Mouse (Mus musculus) limb, embryonic 13.5 days (tissue): ENCODE results near the gene 1190007I07Rik. TPM values are rescaled to one million over a fixed set of nuclear protein-coding genes. Genes with fewer than 3 reads are reported as not detected.
A peak's percentile ranks its signal among the peaks of the same experiment; 100 is the strongest.
"Not testable (repeated sequence)": the region's sequence is repeated elsewhere in the genome, so short reads cannot be mapped to it uniquely, and the experiment has no call there.

Experiments used
- ATAC-seq: fragments of 200-750 bp; cut with Nextera tagmentation; 2 replicates; pipeline ENCODE4 v1.8.0; 2017; ENCODE audit warnings: low read depth, moderate number of reproducible peaks, moderate TSS enrichment; ENCODE audit not compliant: low FRiP score
- H3K27ac ChIP-seq: fragments of 300-500 bp; sonication (generic); 2 replicates; pipeline ENCODE4 v1.5.1; 2015; ENCODE audit warnings: inconsistent platforms, mild to moderate bottlenecking, moderate library complexity
- H3K27me3 ChIP-seq: fragments of 300-500 bp; sonication (generic); 2 replicates; pipeline ENCODE4 v1.6.1; 2015; ENCODE audit warnings: mild to moderate bottlenecking, inconsistent platforms
- H3K36me3 ChIP-seq: fragments of 300-500 bp; sonication (generic); 2 replicates; pipeline ENCODE4 v1.6.1; 2015; ENCODE audit warnings: inconsistent platforms, mild to moderate bottlenecking, moderate library complexity
- H3K4me1 ChIP-seq: fragments of 300-500 bp; sonication (generic); 2 replicates; pipeline ENCODE4 v1.6.1; 2015; ENCODE audit warnings: inconsistent platforms
- H3K4me2 ChIP-seq: fragments of 300-500 bp; sonication (generic); replicated peaks from 2 replicates; pipeline ENCODE4 v1.6.1; 2015; ENCODE audit warnings: inconsistent platforms, mild to moderate bottlenecking, moderate library complexity
- H3K4me3 ChIP-seq: fragments of 300-500 bp; sonication (generic); 2 replicates; pipeline ENCODE4 v1.5.1; 2015; ENCODE audit warnings: moderate library complexity, mild to moderate bottlenecking, inconsistent platforms
- H3K9ac ChIP-seq: fragments of 300-500 bp; sonication (generic); 2 replicates; pipeline ENCODE4 v1.6.1; 2015; ENCODE audit warnings: mild to moderate bottlenecking, inconsistent platforms
- H3K9me3 ChIP-seq: fragments of 300-500 bp; sonication (generic); 2 replicates; pipeline ENCODE4 v1.6.1; 2016; ENCODE audit warnings: inconsistent platforms
- WGBS: fragments of 180-500 bp; shearing (Covaris S2); methylation state at CpG from one replicate; pipeline ENCODE4 v1.1.7; 2015; 5-methylcytosine and 5-hydroxymethylcytosine counted together
- polyA plus RNA-seq: library from polyadenylated mRNA; unstranded; fragments of >200 nt; fragmentation: Nextera tagmentation; extraction: Ambion mirVana; gene quantifications from 2 replicates; pipeline ENCODE4 v1.2.1, GENCODE M21; 2015

Gene 1190007I07Rik
- polyA plus RNA-seq, 1 experiment from 2014 or later = 33.5 TPM

DNA sequence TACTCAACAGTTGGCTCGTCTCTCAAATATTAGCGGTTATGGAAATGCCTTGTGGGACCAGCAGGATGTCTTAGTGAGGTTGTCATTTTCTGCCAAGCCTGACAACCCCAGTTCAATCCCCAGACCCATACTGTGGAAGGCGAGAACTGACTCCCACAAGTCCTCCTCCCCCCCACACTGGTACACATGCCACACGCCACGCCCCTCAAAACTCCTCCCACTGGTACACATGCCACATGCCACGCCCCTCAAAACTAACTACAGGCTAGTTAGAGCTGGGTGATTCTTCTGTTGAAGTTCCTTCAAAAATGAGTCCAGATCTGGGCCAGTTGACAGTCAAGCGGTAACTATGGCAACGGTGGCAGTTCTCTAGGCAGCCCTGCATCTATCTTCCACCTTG is 23.1 kb upstream of the 1190007I07Rik start:
- peak; percentile 24; the same call in 1 of the 2 replicates for ATAC-seq
- H3K27me3 ChIP-seq = no peaks in the 10 kb centered on the region
- H3K36me3 ChIP-seq = peaks cover 75% of the 10 kb centered on the region

DNA sequence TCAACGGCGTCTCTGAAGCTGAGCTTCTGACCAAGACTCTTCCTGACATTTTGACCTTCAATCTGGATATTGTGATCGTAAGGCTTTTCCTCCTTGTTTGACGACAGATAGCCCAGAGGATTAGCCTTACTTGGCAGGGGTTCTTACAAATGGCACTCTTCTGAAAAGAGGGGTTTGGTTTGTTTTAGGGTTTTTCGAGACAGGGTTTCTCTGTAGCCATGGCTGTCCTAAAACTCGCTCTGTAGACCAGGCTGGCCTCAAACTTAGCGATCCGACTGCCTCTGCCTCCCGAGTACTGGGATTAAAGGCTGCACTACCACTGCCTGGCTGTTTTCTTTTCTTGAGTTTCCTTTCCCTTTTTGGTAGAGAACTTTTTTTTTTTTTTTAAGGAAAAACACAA is 18.5 kb upstream of the 1190007I07Rik start:
- H3K4me1 ChIP-seq = no peaks in the 10 kb centered on the region
- WGBS = 91% methylated on average over 9 of the region's 9 CpGs
- H3K9me3 ChIP-seq = no peaks in the 10 kb centered on the region
- H3K9ac ChIP-seq = no peak overlapping the region
- H3K36me3 ChIP-seq = peaks cover 92% of the 10 kb centered on the region
- no peaks in the 10 kb centered on the region for H3K27me3 ChIP-seq
- H3K4me3 ChIP-seq = no peak overlapping the region
- no peak for ATAC-seq
- H3K4me2 ChIP-seq = no peak overlapping the region
- no peak overlapping the region for H3K27ac ChIP-seq

More for the DNA sequence above, 23.1 kb upstream of the 1190007I07Rik start:
- no peaks in the 10 kb centered on the region for H3K9me3 ChIP-seq
- H3K4me3 ChIP-seq = no peak overlapping the region
- H3K4me1 ChIP-seq = no peaks in the 10 kb centered on the region
- H3K4me2 ChIP-seq = no peak overlapping the region
- 93% methylated on average over 8 of the region's 8 CpGs for WGBS
- no peak overlapping the region for H3K27ac ChIP-seq
- no peak overlapping the region for H3K9ac ChIP-seq

DNA sequence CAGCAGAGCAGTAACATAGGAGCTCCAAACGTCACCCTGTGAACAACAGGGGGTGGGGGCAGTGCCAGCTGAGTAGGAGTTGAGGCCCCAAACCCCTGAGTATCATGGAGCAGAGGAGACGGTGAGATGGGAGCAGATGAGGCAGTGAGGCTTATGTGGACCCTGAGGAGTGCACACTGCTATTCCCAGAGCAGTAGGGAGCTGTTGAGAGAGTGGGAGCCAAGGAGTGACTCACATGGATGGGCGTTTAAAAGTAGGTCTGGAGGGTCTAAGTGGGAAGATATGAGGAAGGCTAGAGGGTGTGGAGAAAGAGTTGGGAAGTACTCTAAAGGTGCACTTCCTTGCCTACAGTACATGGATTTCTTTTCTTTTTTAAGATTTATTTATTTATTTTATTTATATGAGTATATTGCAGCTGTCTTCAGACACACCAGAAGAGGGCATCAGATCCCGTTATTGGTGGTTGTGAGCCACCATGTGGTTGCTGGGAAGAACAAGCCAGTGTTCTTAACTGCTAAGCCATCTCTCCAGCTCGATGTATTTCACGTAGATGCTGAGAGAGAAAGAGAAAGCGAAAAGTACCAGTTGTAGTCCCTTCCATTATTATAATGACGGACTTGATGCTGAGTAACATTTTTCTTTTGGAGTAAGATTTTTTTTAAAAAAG is 16.1 kb upstream of the 1190007I07Rik start:
- H3K4me1 ChIP-seq = no peaks in the 10 kb centered on the region
- no peak overlapping the region for H3K9ac ChIP-seq
- H3K9me3 ChIP-seq = no peaks in the 10 kb centered on the region
- WGBS = 90% methylated on average over 8 of the region's 8 CpGs
- H3K27ac ChIP-seq = no peak overlapping the region
- no peak for ATAC-seq
- H3K36me3 ChIP-seq = peaks cover 91% of the 10 kb centered on the region
- no peak overlapping the region for H3K4me3 ChIP-seq
- no peak overlapping the region for H3K4me2 ChIP-seq
- no peaks in the 10 kb centered on the region for H3K27me3 ChIP-seq

DNA sequence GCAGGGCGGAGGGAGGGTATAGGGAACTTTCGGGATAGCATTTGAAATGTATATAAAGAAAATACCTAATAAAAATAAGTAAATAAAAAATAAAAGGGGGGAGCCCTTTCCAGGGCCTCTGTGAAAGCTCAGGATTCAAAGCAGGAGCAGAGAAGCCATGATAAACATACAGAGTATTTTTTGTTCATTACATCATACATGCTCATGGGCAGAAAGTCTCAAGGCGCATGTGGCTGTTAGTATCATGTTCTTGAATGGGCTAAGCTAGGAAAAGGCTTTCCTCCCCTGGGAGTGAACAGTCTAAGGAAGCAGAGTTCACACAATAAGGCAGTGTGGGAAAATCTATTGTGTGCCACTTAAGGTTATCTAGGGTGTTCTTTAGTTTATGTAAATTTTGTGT is 13.3 kb upstream of the 1190007I07Rik start:
- Histone ChIP-seq H3K9me3 (peaks cover 2% of the 10 kb centered on the region; the same call in 1 of the 2 replicates), H3K36me3 (peaks cover 92% of the 10 kb centered on the region), H3K4me1 (peaks cover 5% of the 10 kb centered on the region), H3K9ac (no peak overlapping the region), H3K27me3 (no peaks in the 10 kb centered on the region), H3K4me2 (no peak overlapping the region), H3K4me3 (no peak overlapping the region), H3K27ac (no peak overlapping the region)
- WGBS = 96% methylated on average over 3 of the region's 3 CpGs
- no peak for ATAC-seq

DNA sequence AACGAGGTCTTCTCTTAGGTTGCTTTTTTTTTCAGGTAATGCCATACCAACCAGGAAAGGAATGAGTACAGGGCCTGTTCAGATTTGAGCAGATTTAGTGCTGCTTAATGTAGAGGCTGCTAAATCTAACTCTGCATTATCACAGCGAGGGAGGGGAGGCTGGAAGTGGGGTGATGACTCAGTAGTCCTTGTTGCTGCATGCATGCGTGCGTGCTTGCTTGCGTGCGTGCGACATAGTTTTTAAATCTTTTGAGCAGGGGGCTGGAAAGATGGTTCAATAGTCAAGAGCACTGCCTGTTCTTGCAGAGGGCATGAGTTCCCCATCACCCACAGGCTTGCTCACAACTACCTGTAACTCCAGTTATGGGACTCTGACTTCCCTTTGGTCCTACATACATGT is 11.3 kb upstream of the 1190007I07Rik start:
- Histone ChIP-seq H3K9ac (no peak overlapping the region), H3K27ac (no peak overlapping the region), H3K9me3 (peaks cover 2% of the 10 kb centered on the region; the same call in 1 of the 2 replicates), H3K4me2 (no peak overlapping the region), H3K36me3 (peaks cover 73% of the 10 kb centered on the region), H3K4me3 (no peak overlapping the region), H3K27me3 (no peaks in the 10 kb centered on the region), H3K4me1 (peaks cover 16% of the 10 kb centered on the region)
- ATAC-seq = no peak
- WGBS = 94% methylated on average over 7 of the region's 7 CpGs

DNA sequence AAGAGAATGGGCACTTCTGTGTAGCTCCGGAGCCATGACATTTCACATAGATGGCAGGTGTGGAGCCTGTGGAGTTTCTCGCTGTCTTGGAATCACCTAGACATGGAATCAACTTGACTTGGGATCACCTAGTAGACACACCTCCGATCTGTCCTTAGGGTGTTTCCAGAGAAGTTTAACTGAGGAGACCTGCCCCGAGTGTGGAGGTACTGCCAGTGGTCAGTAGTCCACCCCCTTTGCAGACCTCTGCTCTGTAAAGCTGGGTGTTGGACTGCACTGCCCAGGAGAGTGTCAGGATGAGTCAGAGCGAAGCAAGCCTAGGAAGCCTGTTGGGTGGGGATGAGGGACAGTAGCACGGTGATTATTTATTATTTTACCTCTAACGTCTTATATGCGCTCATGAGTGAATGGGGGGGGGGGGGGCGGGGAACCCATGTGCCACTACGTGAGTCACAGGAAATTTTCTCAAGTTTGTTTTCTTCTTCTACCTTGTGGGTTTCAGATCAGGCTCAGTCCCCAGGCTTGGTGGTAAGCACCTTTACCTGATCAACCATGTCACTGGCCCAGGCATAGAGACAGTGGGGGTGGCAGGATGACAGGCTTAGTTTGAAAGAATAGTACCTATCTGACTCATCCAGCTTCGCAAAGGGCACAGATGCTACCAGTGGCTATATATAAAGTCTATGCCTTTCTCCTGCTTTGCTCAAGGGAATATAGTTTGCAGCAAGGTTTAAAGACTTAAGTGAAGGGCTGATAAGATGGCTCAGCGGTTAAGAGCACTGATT is 9.7 kb upstream of the 1190007I07Rik start:
- WGBS = 95% methylated on average over 12 of the region's 12 CpGs

DNA sequence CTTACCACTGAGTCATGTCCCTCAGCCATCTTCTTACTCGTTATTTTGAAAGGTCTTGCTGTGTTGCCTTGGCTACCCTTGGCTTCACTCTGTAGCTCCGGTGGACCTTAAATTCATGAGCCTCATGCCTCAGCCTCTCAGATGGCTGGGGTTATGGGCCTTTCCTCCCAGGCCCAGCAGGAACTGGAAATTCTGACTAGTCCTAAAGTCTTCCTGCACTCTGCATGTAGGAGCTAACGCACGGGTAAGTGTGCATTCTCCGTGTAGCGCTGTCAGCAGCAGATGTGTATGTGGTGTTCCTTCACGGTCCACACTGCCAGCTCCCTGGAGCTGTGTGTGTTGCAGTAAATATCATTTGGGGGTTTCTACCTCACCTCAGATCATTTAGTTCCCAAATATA is 8.1 kb upstream of the 1190007I07Rik start:
- Histone ChIP-seq H3K4me1 (peaks cover 16% of the 10 kb centered on the region), H3K27me3 (no peaks in the 10 kb centered on the region), H3K9me3 (peaks cover 2% of the 10 kb centered on the region; the same call in 1 of the 2 replicates), H3K27ac (no peak overlapping the region), H3K36me3 (peaks cover 43% of the 10 kb centered on the region), H3K4me2 (peak overlapping the region; percentile 77), H3K9ac (peak overlapping the region; percentile 86), H3K4me3 (peak overlapping the region; percentile 86)
- ATAC-seq = no peak
- 82% methylated on average over 7 of the region's 7 CpGs for WGBS

More for the DNA sequence above, 9.7 kb upstream of the 1190007I07Rik start:
- Histone ChIP-seq H3K4me3 (no peak overlapping the region), H3K4me2 (no peak overlapping the region), H3K27ac (no peak overlapping the region), H3K4me1 (peaks cover 16% of the 10 kb centered on the region), H3K36me3 (peaks cover 58% of the 10 kb centered on the region), H3K9ac (no peak overlapping the region), H3K9me3 (peaks cover 2% of the 10 kb centered on the region; the same call in 1 of the 2 replicates), H3K27me3 (no peaks in the 10 kb centered on the region)
- ATAC-seq = no peak

DNA sequence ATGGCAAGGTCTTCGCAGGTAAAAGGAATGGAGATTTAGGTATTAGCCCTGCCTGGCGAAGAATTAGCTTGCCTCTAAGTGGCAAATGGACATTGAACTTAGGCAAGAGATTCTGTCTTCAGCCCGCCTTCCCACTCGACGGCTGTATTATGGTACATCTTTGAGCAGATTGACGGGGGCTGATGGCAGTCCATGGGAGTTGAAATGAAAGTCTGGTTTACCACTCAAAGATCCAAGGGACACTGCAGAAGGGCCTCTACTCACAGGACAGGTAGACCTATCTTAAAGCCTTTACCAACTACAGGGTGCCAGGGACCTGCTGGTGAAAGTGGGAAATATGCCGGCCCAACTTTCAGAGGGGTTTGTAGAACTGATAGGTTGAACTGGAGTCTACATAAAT is 7.5 kb upstream of the 1190007I07Rik start:
- WGBS = 16% methylated on average over 7 of the region's 7 CpGs
- Histone ChIP-seq H3K9ac (peak overlapping the region; percentile 86), H3K27ac (peak overlapping the region; percentile 88; the same call in 1 of the 2 replicates), H3K36me3 (peaks cover 38% of the 10 kb centered on the region), H3K9me3 (peaks cover 2% of the 10 kb centered on the region; the same call in 1 of the 2 replicates), H3K4me1 (peaks cover 16% of the 10 kb centered on the region), H3K27me3 (no peaks in the 10 kb centered on the region), H3K4me2 (peak overlapping the region; percentile 77), H3K4me3 (peak overlapping the region; percentile 86)
- ATAC-seq = no peak

DNA sequence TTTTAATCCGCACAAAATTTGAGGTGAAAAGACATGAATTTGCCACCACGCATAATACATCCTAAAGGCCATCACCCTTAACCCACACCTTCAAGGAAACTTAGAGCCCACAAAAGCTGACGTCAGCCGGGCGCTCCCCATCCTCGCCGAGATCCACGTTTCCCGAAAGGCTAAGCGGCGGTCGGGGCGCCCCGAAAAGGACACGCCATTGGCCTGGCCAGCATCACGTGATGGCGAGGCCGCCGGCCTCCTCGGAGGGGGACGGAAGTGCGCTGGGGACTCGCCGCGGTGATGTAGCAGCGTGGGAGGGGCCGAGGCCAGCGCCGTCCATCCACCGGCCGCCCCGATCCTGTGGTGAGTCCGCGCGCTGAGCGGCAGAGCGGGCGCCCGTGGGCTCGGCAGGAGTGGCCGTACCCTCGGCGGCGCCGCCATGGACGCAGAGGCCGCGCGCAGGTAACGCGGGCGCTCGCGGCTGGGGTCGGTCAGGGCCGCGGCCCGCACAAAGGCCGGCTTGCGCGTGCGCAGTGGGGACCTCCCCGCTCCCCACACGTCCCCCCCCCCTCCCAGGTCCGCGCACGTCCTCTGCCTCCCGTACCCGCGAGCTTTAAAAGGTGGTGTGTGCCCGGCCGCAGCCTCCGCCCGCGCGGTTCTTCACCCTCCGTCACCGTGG is 6.7 kb upstream of the 1190007I07Rik start, which contains the start of gene Tdg:
Gene Tdg, plus strand, starts transcription at position 243 of the 670 bp plus-strand sequence.
- ATAC-seq = peak; percentile 96
- H3K4me3 ChIP-seq = peak within 1 kb of the TSS; percentile 86
- under 1% methylated on average over 72 of the region's 78 CpGs for WGBS
- peak within 1 kb of the TSS; percentile 79 for H3K4me2 ChIP-seq
- not testable (repeated sequence) for H3K9me3 ChIP-seq, H3K27me3 ChIP-seq
- peak within 1 kb of the TSS; percentile 88 for H3K27ac ChIP-seq
- peak within 1 kb of the TSS; percentile 86 for H3K9ac ChIP-seq
- H3K36me3 ChIP-seq = peaks cover 31% of the 10 kb centered on the region
- H3K4me1 ChIP-seq = peaks cover 16% of the 10 kb centered on the region

DNA sequence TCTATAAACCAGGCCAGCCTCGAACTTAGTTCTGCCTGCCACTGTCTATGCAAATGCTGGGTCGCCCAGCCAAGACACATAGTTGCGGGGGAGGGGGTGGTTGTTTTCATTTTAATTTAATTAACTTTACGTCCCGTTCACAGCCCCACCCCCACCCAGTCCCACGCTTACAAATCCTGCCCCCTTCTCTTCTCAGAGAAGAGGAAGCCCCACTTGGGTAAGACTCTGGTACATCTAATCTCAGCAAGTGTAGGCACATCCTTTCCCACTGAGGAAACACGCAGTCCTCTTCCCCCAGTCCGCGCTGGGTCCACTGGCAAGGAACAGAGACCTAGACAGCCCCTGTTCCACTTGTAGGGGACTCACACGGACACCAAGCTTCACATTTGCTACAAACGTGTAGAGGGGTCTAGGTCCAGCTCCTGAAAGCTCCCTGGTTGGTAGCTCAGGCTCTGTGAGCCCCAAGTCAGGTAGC is 6.1 kb upstream of the 1190007I07Rik start:
- Histone ChIP-seq H3K27me3 (no peaks in the 10 kb centered on the region), H3K4me3 (peak overlapping the region; percentile 86), H3K36me3 (peaks cover 26% of the 10 kb centered on the region), H3K27ac (peak overlapping the region; percentile 88), H3K4me2 (peak overlapping the region; percentile 79), H3K9ac (peak overlapping the region; percentile 86), H3K9me3 (peaks cover 2% of the 10 kb centered on the region; the same call in 1 of the 2 replicates), H3K4me1 (peaks cover 16% of the 10 kb centered on the region)
- 4% methylated on average over 11 of the region's 11 CpGs for WGBS
- peak; percentile 55 for ATAC-seq

DNA sequence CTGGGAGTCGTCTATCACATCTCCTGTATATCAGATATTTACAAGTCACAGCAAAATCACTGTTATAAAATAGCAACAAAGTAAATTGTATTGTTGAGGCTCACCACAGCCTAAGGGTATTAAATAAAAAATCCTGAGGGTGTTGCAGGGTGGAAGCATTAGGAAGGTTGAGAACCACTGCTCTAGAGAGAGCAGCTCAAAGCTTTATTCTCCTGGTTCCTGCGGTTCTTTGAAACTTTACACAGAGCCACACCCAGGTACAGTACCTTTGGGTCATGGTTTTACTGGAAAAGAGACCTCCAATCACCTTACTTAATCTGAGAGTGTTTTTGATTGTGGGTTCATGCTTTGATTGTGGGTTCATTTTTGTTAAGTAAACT is 515 bp upstream of the 1190007I07Rik start:
- Histone ChIP-seq H3K9ac (peak overlapping the region; percentile 81), H3K4me3 (peak overlapping the region; percentile 63), H3K27ac (peak overlapping the region; percentile 52; the same call in 1 of the 2 replicates), H3K4me2 (peak overlapping the region; percentile 71)
- H3K27me3 ChIP-seq, ATAC-seq, H3K36me3 ChIP-seq, H3K4me1 ChIP-seq, H3K9me3 ChIP-seq: not testable (repeated sequence)
- 0% methylated on average over 2 of the region's 2 CpGs for WGBS

DNA sequence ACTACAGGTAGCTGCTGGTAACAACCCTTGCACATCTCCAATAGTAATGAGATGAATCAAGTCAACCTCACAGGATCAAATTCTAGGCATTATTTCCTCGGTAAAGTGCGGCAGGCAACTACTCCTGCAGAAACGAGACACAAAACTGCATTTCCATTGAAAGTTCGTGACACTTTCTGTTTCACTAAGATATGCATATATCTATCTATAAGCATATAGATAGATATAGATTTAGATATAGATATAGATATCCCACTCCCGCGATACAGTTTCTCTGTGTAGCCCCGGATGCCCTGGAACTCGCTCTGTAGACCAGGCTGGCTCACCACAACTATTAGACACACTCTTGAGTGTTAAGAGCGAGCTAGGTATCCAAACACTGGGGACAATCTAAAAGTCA is 793 bp downstream of the 1190007I07Rik start:
- Histone ChIP-seq H3K36me3 (peaks cover 12% of the 10 kb centered on the region), H3K9me3 (no peaks in the 10 kb centered on the region), H3K4me1 (peaks cover 4% of the 10 kb centered on the region), H3K4me3 (peak overlapping the region; percentile 63), H3K27me3 (no peaks in the 10 kb centered on the region), H3K27ac (no peak overlapping the region), H3K9ac (peak overlapping the region; percentile 81), H3K4me2 (peak overlapping the region; percentile 71)
- 28% methylated on average over 9 of the region's 9 CpGs for WGBS
- ATAC-seq = no peak
